Mouse (Mus musculus) heart, postnatal 25 days (tissue): ENCODE measurements around the gene Dlg2. TPM values are rescaled to one million over a fixed set of nuclear protein-coding genes. Genes with fewer than 3 reads are reported as not detected.

Experiments
- total RNA-seq, 2 experiments: library from RNA; stranded (reverse); gene quantifications; 2 replicates each; pipeline ENCODE4 v1.2.3; 2021

Gene Dlg2
- total RNA-seq, 2 experiments from 2014 or later, result 1.0 to 1.9 TPM

Other genes with a start within 250 kb of the Dlg2 start
- gene Ccdc83, start 210.9 kb upstream of the Dlg2 start, total RNA-seq, result under 1 TPM in 1 of 2 experiments, not detected in 1; 0.29 TPM
- 1 to 10 TPM; 2.5 to 3.2 TPM for gene Sytl2, start 174.4 kb upstream of the Dlg2 start, total RNA-seq
- gene Ccdc89, start 50.1 kb upstream of the Dlg2 start, total RNA-seq, result under 1 TPM; 0.26 to 0.28 TPM
- 10 to 100 TPM; 20.9 to 22.4 TPM for gene Crebzf, start 33.9 kb upstream of the Dlg2 start, total RNA-seq
- gene Tmem126a, start 19.4 kb upstream of the Dlg2 start, total RNA-seq, result 100 to 1,000 TPM; 128 TPM
- 10 to 100 TPM; 24.1 to 27.0 TPM for gene Tmem126b, start 671 bp upstream of the Dlg2 start, total RNA-seq